Mouse (Mus musculus) T-helper 17 cell (primary cell): ENCODE results near the gene Serpina10.
"Not testable (repeated sequence)": the region's sequence is repeated elsewhere in the genome, so short reads cannot be mapped to it uniquely, and the experiment has no call there.

Source experiments
- in situ Hi-C, 2 experiments: fragments of 300-600 bp; cut with MboI, MseI; formaldehyde crosslinking; loops; 1 replicate in 1 of 2; 2 replicates in 1 of 2; pipeline ENCODE4 v1.15.1; 2025; ENCODE audit warnings: high pct_unique_total_duplicates in 2 of 2

Serpina10 gene

DNA sequence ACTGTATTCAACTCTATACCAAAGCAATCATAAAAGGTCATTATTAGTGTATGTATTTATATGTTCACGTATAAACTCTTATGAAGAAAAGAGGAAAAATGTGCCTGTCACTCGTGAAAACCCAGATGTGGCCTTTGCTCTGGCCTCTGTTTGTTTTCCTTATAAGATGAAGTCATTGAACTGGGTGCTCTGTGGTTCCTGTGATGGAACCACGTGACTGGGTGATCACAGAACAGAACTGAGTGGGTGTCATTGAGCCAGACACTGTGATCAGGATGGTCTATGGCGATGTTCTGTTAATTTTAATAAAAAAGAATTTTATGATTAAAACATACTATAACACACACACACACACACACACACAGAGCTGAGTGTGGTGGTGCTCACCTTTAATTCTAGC lies 15.5 kb downstream of the Serpina10 start:
- in situ Hi-C loops, result no loop called here

- in situ Hi-C loops, result no loop called here
These were observed 16.1 kb downstream of the Serpina10 start for GRCm38 (mm10) chr12:103615141-103615540.

DNA sequence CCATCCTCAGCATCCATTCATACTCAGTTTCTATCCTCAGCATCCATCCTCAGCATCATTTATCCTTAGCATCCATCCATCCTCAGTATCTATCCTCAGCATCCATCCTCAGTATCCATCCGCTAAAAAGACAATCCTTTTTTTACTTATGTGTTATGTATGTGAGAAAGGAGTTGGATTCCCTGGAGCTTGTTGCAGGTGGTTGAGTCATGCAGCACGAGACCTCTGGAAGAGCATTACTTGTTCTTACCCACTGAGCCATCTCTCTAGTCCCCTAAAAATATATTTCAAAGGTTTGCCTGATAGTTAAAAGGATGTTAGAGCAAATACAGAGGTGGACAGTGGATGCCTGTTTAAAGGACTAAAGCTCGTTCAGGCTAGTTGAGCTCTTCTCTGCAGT lies 29.4 kb downstream of the Serpina10 start:
- in situ Hi-C loops, result no loop called here

DNA sequence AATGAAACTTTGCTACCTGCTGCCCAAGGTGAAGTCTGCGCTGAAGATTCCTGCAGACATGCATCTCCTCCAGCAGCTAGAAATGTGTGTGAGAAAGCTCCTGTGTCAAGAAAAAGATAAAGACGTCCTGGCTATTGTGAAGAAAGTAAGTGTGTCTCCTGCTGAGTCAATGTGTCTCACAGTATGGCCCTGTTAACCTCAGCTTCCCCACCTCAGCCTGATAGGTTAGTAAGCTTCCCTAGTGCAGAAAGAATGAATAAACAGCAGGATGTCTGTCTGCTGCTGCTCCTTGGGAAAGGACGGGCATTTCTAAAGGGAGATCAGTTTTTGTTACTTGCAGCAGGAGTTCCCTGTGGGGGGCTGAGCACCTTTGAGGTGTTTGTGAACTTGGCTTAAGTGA lies 30.9 kb downstream of the Serpina10 start:
- in situ Hi-C loops, result no loop called here

DNA sequence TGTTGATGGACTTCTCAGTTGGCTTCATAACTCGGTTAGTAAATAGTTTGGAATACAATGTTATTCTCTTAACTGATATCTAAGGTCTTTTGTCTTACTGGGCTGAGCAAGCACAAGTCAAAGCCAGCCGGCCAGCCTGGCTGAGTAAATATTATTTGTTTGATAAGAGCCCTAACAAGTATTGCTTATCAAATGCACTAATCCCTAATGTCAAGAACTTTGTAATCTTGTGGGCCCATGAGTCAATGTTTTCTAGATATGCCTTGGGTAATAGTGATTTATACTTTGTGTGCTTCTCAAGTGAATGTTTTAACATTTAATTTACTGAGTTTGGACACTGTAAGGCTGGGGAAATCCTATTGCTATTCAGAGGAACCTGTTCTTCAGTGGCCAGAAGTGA lies 32.8 kb downstream of the Serpina10 start:
- in situ Hi-C loops, result no loop called here

DNA sequence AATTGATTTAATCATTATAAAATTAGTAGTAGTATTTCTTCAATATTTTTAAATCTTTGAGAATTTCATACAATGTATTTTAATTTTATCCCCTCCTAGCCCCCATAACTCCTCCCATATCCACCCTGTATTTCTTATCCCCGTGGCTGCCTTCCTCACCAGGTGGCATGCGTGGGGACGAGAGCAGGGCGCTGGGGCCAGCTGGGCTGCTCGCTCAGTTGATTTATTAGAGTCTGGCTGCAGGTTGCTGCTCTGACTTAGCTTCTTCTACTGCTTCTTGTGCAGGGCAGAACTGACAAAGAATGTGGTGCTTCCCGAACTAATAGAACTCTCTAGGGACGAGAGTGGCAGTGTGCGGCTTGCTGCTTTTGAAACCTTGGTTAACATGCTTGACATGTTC lies 47.5 kb downstream of the Serpina10 start:
- in situ Hi-C loops, result no loop called here

DNA sequence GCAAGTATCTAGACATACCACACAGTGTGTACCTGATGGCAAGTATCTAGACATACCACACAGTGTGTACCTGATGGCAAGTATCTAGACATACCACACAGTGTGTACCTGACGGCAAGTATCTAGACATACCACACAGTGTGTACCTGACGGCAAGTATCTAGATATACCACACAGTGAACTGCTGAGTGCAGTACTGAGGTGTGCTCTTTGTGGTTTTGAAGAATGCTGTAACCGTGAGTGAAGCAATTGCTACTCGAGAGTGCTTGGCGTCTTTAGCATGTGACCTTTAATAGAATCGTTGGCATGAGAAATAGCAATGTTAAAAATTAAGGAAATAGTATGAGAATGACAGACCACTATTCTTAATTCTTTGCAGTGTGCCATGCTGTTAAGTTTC lies 53.1 kb downstream of the Serpina10 start:
- in situ Hi-C loops, result not testable (repeated sequence)

DNA sequence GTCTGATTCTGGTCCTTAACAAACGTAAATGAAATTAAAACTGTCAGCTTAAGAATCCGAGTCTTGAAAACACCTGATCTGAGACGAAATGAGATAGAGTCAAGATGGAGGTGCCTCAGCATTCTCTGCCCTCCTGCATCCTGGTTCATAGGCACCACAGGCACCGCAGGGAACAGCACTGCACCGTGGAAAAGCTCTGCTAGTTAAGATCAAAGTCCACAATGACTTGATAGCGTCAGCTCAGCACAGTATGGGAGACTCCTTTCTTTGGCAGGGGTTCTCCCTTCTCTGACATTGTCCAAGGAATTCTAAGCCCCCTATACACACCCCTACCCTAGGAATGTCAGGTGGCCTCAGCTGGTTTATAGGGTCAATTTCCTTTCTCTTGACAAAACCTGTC lies 61.6 kb downstream of the Serpina10 start:
- in situ Hi-C loops, result no loop called here

DNA sequence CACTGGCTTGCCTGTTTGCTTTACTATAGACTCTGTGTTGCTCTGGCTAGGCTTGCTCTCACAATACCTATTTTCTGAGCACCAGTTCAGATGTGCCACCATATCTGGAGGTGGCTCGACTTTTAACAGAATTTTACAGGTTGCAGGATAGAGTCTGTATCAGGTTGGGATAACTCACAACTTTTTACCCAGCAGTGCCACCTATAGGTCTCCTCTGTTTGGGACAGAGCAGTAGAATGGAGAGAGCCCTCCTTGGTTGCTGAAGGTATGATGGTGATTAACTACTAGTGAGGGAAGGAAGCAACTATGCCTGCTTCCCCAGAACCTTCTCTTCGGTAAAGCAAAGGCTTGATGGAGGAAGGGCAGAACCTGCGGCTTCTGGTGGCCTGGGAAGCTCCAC lies 64.1 kb downstream of the Serpina10 start:
- in situ Hi-C loops, result no loop called here

- in situ Hi-C loops, result no loop called here
These were observed 66.1 kb downstream of the Serpina10 start for GRCm38 (mm10) chr12:103565151-103565550.
